Mouse (Mus musculus): ENCODE results near the gene Pir.

Gene Pir

DNA sequence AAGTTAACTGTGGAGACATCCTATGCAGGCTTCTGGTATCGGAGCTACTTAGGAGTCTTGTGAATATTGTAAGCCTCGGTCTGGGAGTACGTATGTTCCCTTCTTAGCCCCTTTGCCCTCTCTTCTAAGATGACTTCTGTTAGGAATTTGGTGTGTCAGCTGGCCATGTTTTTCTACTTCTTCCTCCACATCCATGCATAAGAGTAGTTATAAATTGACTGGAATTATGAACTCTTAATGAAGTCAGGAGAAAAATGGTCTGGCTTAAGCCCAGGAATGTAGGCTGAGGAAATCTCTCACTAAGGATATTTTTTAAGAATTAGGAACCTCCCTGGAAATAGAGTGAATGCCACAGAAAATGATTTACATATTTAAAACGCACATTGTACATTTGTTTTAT is 69.4 kb downstream of the Pir start:
- DNase-seq (ENCODE audit: low spot score in 2 of 2), result no peak

- no peak for DNase-seq (ENCODE audit: low spot score in 2 of 2)
These were observed 76.3 kb downstream of the Pir start for GRCm38 (mm10) chrX:164345359-164345938.

DNA sequence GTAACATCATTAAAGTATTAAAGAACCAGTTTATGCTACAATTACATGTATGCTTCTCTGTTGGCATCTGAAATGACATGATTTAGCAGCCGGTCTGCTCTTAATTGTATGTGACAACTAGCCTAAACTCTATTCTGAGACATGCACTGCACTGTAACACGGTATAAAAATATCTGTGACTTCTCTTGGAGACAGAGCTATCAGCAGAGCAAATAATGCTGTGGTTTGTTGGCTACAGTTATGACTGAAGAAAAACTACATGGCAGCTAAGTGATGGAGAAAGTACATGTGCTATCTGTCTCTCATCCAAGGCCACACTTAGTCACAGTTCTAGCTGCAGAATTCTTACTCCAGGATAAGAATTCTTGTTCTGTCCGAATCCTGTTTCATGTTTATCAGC is 79.8 kb downstream of the Pir start:
- DNase-seq (ENCODE audit: low spot score in 2 of 2), result no peak

DNA sequence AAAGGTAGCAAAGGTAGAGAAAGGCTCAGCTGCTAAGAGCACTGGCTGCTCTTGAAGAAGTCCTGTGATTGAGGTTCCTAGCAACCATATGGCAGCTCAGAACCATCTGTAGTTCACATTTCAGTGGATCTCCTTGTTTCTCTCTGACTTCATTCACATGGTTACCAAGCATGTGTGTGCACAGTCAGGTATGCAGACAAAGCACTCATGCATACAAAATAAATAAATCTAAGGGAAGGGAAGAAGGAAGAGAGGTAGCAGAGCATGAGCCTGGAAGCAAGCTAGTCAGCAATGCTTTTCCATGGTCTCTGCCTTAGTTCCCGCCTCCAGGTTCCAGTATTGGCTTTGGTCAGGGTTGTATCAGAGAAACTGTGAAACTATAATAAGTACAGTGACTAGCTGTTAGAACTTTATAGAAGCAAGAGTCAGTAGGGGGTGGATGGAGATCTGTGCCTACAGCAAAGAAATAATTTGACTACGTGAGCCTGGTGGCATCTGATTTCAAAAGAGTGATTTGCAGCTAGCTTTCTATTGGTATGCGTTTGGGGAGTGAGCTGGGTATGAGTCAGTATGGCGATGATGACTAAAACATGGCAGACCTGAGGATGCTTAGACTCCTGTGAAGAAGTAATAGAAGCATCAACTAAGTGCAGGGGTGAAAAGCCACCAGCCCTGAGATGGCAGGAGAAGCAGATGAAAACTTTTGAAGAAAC is 96.1 kb downstream of the Pir start:
- no peak for DNase-seq (ENCODE audit: low spot score in 2 of 2)

- DNase-seq (ENCODE audit: low spot score in 2 of 2), result no peak
These were observed 101.4 kb downstream of the Pir start for GRCm38 (mm10) chrX:164370576-164370975.

GRCm38 (mm10) chrX:164373081-164373480 is 103.9 kb downstream of the Pir start, which contains the start of gene Vegfd:
Vegfd (plus strand) TSS chrX:164373378.
- peak; percentile 7 to 21 for DNase-seq (ENCODE audit: low spot score in 2 of 2)

GRCm38 (mm10) chrX:164374586-164374985 is 105.4 kb downstream of the Pir start:
- DNase-seq (ENCODE audit: low spot score in 2 of 2), result no peak

DNA sequence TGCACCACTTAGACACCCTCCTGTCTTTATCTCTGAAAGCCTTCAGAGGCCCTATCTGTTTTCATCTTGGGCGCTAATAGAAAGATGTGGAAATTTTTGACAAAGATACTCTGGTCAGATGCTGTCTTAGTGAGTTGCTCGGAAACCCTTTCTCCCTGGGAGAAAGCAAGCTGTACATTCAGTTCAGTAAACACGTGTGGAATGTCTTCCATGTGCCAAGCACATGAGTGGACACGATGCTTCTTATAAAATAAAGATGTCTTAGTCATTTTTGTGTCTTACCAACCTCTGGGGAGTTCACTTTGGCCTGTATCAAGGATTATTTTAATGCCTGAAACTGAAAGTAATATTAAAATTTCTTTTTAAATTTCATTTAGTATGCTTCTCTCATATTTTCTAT is 110.5 kb downstream of the Pir start:
- no peak for DNase-seq (ENCODE audit: low spot score in 2 of 2)

DNA sequence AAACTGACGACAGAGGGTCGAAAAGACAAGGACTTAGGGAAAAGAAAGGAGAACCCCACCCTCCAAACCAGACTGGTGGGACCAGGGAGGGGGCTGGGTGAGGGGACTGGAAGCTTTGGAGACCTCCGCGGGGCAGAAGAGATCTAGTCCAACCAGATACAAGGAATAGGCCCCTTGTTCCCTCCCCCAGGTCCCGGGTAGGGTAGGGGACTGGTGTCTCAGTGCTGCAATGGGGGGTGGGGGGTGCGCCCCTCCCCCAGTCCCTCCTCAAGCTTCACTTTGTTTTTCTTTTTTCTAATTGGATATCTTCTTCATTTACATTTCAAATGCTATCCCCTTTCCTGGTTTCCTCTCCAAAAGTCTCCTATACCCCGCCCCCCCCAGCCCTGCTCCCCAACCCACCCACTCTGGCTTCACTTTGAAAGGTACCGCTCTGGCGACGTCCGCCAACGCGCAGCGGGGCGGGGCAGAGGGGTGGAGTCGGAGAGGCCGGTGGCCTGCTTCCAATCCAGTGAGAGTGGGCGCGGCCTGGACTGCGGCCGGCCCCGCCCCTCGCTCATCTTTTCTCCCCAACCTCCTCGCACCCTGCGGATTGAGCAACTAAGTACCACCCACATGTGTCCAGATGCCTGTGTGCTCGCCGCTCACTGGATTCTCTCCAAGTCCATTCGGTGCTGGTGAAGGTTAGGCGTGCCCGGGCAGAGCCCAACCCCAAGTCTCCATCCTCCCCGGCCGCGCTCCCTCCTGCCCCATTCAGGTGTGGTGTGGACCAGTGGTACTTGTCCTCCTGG is 112.6 kb downstream of the Pir start:
- DNase-seq (ENCODE audit: low spot score in 2 of 2), result peak; percentile 13 to 52

DNA sequence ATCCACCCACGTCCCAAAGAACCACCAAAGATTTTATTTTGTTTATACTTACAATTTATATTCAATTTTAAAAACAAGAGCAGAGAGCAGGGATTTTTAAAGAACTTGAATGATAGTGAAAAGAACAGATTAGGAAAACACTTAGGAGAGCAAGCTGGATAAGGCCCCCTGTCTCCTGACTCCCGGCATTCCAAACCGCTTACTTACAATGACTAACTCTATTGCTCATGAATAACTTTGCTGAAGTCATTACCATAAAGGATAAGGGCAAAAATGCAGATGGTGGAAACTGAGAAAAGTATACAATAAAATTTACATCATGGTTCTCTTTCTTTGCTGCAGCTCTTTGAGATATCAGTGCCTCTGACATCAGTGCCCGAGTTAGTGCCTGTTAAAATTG is 124.9 kb downstream of the Pir start:
- DNase-seq (ENCODE audit: low spot score in 2 of 2), result no peak

- DNase-seq (ENCODE audit: low spot score in 2 of 2), result no peak
These were observed 129.3 kb downstream of the Pir start for GRCm38 (mm10) chrX:164398456-164398855.

DNA sequence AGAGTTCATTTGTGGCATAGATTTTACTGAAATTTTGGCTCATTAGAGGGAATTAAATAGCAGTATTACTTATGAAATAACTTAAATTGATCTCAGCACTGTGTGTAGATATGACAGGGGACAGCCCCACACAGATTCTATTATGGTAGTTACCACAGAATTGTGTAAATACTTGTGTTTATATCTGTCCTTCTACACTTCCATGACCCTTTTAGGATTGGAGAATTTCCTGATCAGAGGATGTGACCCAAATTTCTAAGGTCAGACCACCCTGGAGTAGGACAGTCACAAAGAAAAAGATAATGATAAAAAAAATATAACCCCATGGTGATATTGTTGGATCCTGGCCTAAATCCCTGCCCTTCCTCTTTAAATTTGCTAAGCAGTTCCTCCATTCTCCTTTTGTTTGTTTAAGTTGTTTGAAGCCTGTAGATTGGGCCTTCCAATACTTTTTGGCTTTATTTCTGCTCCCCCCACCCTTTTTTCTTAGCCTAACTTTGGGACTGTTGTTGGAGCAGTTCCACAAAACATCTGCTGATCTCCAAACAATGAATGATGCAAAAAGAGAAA is 136.0 kb downstream of the Pir start:
- DNase-seq (ENCODE audit: low spot score in 2 of 2), result no peak

- no peak for DNase-seq (ENCODE audit: low spot score in 2 of 2)
These were observed 137.2 kb downstream of the Pir start for GRCm38 (mm10) chrX:164406133-164407022.

DNA sequence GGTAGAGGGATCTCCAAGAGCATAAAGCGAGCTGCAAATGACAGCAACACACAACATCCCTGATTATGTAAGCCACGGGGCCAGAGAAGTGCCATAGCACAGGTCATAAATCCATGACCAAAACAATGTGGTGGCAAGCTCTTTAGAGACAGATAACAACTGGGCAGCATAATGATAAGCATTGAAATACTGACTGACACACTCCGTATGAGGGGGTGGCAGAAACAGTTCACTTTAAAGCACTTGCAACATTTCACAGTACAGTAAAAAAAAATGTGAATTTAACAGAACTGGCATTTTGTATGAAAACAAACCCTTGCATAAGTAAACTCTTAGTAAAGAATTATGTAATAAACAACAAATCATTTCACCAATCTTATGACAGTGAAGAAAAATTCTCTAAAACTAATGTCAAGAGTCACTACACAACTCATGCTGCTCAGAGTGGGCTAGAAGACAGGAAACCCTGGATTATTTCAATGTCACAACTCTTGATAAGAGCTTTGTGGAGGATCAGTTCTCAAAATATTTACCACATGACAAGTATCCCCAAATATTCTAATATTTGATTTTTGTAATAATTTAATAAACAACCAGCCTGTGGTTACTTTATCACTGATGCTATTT is 139.2 kb downstream of the Pir start:
- DNase-seq (ENCODE audit: low spot score in 2 of 2), result no peak

- DNase-seq (ENCODE audit: low spot score in 2 of 2), result no peak
These were observed 141.4 kb downstream of the Pir start for GRCm38 (mm10) chrX:164410562-164410961.

DNA sequence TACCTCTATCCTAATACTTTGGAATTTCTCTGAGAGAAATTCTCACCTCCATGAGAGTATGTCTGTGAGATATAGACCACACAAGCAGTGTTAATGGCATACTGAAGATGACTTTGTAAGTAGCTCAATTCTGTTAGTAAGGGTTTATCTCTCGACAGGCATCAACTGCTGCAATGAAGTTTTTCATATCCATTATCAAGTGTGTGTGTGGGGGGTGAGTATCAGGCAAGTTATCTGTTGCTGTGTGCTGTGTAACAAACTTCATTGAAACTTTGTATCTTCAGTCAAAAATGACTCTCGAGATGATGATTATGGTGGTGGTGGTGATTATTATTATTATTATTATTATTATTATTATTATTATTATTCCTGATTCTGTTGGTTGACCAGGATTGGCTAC is 147.6 kb downstream of the Pir start:
- no peak for DNase-seq (ENCODE audit: low spot score in 2 of 2)

- DNase-seq (ENCODE audit: low spot score in 2 of 2), result no peak
These were observed 148.8 kb downstream of the Pir start for GRCm38 (mm10) chrX:164418008-164418407.

DNA sequence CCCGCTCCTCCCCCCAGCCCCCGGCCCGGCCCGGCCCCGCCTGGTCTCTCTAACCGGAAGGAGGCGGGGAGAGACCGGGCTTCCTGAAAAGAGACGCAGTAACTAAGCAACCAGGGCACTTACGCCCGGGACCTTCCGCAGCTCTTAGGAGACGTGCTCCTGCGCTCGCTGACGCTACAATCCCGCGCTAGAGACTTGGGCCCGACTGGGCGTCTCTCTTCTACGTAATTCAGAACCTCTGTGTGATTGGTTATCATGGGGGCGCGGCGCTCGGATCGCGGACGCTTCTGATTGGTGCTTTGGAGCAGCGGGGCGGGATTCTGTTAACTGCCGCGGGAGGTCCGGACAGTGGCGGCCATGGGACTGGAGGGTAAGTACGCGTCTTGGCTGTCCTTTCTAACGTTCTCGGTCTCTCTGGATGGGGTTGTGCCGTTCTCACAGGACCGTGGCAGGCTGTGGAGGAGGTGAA is 150.3 kb downstream of the Pir start, which contains the start of gene Piga:
Gene Piga, plus strand, starts transcription at position 317 of the 469 bp plus-strand sequence.
- DNase-seq (ENCODE audit: low spot score in 2 of 2), result peak; percentile 86 to 93

DNA sequence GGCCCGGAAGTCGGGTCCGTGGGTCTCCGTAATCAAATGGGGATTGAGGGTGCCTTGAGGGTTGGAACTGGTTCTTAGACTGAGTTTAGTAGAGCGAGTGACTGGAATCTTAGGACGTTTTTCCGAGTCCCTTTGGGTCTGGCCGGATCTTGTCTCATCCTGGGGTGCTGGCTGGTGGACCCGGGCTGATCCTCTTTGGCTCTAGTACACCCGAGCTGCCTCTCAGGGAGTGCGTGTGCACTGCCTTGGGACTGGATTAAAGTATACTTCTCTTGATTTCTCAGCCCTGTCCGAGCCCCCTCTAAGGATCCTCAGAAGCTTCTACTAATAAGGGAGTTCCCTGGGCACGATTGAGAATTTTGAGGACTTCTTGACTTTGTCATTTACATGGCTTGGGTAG is 150.8 kb downstream of the Pir start:
- no peak for DNase-seq (ENCODE audit: low spot score in 2 of 2)

- no peak for DNase-seq (ENCODE audit: low spot score in 2 of 2)
These were observed 151.3 kb downstream of the Pir start for GRCm38 (mm10) chrX:164420518-164420917.
